Mouse (Mus musculus) fat pad, adult 2 months (tissue): ENCODE results near the gene Psd.

Experiments used
- DNase-seq: peaks from one replicate; pipeline ENCODE4 v3.0.0-alpha.2; 2011; ENCODE audit warnings: low read depth, low spot score; ENCODE audit errors: extremely low read depth

Psd gene

DNA sequence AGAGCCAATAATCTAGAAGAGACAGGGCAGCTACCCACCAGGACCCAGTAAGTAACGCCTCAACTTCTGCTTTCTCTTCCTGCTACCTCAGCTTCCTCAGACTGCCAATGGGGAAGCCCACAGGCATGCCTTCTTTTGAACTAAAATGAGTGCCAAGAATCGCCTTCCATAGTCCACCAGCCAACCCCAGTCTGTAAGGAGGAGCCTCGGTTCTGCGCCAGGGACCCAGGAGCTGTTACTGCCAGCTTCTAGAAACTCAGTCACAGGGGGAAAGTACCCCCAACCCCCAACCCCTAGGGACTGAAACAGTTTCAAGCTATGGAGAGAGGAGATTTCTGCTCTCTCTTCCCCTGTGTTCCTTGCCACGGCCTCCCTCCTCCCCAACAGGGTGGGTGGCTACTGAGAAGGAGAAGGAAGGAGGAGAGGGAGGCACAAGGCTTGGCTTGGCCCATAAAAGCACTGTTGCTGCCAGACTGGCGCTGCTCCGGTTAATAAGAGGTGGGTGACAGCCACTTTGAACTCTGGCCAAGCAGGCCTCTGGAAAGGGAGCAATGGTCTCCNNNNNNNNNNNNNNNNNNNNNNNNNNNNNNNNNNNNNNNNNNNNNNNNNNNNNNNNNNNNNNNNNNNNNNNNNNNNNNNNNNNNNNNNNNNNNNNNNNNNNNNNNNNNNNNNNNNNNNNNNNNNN is 12.5 kb upstream of the Psd start:
- no peak for DNase-seq

DNA sequence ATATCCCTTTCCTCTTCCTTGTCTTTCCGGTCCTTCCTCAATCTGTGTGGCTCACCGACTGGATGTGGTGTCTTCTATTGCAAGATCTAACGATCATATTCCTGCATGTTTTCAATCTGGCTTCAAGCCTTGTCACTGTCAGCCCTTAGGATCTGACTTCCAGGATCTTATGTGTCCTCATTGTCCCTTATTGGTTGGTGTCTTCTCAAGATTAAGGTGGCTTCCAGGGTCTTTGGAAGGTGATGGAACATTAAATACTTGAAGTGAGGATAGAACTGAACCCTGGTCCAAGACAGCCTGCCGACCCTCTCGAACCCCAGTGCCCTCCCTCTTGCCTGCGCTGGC is 12.0 kb upstream of the Psd start:
- no peak for DNase-seq

DNA sequence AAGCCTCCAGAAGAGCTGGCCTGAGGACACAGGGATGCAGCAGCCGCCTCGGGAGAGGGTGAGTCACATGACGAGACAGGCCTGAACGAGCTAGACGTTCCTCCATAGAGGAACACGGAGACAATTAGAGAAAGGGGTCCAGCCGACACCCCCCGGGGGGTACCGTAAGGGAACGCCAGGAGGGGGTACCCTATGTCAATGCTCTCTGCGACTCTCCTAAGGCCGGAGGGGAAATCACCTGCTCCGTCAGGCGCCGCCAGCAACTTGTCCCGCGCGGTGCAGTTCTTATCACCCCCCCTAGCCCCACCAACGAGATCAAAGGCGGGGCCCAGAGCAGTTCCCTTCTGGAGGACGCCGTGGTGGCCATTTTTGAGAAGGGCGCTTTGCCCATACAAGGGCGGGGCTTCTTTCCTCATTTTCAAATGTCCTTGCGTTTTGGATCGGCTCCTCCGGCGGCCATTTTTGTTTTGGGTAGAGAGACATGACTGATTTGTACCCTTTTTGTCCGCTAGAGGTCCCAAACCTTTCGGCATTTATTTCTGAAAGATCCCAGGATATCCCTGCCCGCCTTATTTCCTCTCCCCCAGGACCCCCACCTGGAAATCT is 11.5 kb upstream of the Psd start, which contains the start of gene Cuedc2:
TSS of gene Cuedc2 (minus strand) at position 372 of the 606 bp plus-strand sequence.
- peak; percentile 76 for DNase-seq

DNA sequence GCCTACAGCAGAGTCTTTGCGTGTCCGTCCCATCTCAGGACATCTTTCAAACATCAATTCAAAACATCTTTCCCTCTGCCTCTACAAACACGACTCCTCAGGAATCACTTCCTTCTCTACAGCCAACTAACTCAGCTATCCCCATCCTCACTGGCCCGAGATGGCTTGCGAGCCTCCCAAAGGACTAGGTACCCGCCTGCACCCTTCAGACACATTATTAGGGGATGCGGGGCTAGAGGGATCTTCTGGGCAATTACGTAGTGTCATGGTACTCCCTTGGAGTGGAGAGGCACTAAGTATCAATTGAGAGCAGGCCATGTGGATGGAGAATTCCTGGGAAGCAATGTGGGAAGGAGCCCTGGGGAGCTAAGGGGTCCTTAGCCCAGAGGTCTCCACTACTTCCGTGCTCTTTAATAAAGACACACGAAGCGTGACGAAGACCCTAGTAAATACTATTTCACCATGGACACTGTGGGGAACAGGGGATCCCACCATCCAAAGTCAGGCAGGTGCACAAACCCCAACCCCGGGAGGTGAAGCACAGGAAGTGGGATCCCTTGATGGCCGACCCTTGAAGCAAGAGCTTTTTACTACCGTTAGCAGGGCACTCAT is 10.9 kb upstream of the Psd start:
- DNase-seq = no peak

DNA sequence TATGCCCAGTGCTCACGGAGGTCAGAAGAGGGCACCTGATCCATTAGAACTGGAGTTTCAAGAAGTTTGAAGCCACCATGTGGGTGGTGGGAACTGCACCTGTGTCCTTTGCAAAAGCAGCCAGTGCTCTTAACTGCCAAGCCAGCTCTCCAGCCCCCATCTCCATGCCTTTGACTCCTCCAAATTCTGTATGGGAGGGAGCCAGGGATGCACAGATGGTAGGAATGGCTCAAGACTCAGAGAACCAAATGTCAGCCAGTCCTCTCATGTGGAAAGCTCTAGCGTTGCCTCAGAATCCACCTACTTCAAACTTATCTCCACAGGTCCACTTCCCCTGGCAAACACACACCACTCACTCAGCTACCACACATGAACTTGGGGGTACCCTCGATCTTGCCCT is 7.0 kb upstream of the Psd start:
- DNase-seq = no peak

DNA sequence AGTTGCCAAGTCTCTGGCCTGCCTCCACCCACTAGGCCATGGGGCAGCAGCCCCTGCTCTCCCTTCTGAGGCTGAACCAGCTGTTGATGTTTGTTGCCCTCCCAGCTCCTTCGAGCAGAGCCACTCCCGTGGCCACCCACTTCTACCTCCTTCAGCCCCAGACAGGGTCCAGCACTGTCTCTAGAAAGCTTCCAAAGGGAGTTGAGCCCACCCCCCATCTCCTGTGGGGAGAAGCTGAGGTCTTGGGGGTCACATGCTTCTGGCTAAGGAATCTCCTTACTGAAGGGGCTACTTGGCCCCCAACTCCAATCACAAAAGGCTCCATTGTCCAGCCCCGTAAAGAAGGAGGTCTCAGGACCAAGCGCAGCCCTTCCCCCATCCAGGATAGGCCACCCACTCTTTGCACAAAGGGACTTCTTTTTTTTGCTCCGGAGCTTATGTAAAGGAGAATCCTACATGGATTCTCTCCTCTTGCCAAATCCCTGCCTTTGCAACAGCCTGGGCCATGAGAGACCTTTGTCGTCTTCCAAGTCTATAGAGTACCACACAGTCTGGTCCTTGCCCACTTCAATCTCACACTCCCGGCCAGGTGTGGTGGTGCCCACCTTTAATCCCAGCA is 5.9 kb upstream of the Psd start:
- no peak for DNase-seq

DNA sequence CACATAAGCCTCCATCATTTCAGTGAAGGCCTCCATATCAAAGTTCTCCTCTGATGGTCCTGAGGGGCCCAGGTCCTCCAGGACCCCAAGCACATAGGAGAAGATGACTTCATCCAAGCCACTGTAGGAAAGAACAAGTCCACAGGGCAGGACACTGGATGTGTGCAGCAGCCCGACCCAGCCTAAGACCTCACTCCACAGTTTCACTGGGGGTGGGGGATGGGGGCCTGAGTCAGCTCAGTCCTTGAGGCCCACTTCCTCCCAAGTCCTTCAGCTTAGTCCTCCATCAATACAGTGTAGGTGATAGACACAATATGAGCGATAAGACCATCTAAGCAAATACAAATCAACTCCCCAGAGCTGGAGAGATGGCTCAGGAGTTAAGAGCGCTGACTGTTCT is 5.0 kb upstream of the Psd start:
- no peak for DNase-seq

DNA sequence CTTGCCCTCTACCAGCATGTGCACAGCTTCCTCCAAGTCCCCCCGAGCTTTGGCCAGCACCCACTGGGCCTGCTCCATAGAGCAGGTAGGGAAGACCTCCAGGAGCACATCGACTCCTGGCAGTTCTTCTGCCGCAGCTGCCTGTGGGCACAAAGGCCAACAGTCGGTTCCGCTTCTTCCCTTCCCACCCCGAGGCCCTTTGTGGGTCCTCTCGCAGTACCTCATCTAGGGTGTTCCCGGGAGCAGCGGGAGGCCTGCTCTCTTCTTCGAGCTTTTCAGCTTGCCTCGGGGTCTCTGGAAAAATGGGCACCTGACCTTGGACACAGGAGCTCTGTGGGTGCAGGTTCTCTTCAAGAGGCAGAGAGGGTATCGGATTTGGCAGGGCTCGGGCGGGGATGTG is 4.4 kb upstream of the Psd start:
- no peak for DNase-seq

DNA sequence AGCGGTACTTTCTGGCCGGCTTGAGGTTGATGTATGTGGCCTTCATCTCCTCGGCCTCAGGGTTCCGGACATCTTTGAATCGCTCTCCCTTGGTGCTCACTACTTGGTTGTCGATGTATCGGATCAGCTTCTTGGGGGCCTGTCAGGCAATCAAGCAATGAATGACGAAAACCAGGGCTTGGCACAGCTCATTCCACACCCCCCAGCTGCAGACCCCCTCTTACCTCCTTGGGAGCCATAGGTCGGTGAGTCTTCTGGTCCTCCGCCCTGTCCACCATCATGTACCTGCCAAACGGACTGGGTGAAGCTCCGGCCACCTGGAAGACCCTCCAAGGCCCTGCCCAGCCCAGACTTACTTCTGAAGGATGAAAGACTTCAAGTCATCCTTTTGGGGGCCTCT is 3.7 kb upstream of the Psd start:
- no peak for DNase-seq

DNA sequence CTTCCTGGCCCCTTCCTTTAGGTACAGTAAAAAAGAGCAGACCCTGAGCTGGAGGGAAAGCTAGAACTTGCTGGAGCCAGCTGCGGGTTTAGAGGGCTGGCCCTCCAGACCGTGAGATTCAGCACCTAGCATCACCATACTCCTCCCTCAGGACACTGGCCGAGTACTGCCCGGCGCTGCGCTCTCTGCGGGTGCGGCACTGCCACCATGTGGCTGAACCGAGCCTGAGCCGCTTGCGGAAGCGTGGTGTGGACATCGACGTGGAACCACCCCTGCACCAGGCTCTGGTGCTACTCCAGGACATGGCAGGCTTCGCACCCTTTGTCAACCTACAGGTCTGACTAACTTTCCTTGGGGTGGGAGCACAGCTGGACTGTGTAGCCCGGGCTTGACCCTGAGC is 3.0 kb upstream of the Psd start:
- no peak for DNase-seq

DNA sequence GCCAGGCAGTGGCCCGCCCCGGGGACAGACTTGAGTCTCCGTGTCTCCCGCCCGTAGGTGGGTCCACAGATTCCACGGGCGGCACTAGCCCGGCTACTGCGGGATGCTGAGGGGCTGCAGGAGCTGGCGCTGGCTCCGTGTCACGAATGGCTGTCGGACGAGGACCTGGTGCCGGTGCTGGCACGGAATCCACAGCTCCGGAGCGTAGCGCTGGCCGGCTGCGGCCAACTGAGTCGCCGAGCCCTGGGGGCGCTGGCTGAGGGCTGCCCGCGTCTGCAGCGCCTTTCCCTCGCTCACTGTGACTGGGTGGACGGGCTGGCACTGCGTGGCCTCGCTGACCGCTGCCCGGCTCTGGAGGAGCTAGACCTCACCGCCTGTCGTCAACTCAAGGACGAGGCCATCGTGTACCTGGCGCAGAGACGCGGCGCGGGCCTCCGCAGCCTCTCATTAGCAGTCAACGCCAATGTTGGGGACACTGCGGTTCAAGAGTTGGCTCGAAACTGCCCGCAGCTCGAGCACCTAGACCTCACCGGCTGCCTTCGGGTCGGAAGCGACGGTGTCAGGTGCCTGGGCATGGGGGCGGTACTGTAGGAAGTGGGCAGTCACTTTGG is 2.2 kb upstream of the Psd start:
- no peak for DNase-seq

DNA sequence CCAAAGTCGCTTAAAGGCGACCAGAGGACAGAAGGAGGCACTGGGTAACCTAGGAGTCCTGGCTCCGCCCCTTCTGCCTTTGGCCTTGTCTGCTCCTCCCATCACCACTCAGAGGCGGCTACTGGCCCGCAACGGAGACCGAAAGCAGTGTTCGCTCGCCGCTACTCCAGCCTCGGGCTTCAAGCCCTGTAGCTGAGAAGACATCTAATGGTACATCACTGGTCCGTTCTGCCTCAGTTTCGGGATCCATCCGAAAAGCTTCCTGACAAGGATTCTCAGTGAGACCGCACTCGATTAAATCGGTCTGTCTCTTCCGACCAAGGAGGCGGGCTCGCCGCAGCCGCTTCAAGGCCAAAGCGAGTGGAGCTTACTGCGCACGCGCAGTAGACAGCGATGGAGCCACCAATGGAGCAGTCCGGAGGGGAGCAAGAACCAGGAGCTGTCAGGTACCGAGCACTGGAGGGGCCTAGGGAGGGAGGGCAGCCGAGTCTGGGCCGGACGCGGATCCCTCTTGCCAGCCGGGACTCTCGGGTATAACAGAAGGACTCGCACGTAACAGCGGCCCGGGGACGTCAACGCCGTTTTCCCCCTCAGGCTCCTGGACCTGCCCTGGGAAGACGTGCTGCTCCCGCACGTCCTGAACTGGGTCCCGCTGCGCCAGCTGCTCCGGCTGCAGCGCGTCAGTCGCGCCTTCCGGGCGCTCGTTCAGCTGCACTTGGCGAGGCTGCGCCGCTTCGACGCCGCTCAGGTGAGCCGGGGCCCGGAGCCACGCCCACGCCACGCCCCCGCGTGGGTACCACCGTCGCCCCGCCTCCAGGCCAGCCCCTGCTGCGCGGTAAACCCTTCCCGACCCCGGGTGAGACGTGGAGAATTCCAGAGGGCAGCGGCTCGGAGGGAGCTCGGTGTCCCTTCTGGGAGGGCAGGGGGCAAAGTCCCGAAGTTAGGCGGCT is 1.4 kb upstream of the Psd start, which contains the start of gene Fbxl15:
TSS of gene Fbxl15 (plus strand) at position 104 of the 950 bp plus-strand sequence.
- DNase-seq = no peak

DNA sequence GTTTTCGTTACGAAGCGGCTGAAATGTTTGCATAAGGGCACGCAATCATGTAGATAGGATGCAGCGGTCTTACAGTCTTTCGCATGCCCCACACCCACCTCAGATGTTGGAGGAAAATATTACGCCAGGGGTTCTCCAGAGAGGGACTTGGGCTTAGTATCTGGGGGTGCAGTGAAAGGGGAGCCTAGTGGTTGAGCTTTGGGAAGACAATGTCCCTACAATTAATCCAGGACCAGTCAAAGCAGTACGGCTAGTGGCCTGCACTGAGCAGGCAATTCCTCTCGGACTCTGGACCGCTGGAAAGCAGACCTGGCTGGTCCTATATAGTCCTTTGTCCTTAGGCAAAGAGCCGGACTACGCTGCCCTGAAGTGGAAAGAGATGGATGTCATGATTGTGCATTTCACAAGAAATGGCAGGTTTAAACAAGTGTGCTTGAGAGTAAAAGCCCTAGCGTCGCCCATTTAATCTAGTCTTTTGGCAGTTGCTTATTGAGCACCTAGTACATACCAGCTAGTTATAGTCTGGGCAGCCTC is 642 bp upstream of the Psd start:
- no peak for DNase-seq

DNA sequence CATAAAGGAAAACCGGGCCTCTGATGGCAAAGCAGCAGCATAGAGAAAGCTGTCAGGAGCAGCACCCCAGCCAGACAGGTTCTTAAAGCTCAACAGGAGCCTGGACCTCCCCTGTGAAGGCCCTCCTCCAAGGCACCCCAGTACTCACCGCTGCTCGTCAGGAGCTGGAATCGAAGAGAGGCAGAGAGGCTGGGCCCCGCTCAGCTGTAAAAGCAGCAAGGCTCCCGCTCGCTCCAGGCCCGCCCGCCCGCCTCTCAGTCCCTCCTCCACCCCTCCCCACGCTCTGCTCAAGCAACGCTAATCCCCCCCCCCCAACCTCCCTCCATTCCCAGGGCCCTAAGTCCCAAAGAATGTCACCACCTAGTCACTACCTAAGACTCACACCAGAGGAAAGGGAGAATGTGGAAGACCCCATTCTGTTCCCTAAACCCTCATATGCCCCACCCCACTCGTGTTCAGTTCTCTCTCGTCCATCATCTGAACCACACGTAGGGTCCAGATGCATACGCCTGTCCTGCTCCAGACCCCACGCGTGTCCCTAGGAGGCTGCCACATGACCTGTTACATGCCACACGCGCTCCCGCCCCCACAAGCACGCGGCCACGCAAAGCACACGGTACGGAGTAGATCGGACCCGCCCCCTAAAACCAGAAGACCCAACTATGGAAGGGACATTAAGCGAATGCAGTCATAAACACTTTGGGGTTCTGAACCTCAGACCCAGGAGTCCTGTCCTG is 769 bp downstream of the Psd start:
- DNase-seq = no peak

DNA sequence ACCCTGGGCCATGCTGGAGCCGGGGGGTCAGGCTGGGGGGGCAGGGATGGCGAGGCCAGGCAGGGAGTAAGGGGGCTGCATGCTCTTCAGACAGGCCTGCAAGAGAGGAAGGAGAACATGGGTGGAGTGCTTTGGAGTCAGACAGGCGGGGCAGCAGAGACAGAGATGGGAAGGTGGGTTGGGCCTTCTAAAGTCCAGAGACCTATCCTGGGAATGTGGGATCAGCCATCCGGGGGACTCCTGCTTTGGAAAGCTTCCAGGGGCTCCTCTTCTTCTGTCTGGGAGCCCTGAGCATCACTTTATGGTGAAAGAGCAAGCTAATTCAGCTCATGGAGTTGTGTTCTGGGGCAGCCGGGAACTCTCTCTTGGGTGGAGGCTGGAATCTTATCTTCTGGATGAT is 2.0 kb downstream of the Psd start:
- DNase-seq = no peak

DNA sequence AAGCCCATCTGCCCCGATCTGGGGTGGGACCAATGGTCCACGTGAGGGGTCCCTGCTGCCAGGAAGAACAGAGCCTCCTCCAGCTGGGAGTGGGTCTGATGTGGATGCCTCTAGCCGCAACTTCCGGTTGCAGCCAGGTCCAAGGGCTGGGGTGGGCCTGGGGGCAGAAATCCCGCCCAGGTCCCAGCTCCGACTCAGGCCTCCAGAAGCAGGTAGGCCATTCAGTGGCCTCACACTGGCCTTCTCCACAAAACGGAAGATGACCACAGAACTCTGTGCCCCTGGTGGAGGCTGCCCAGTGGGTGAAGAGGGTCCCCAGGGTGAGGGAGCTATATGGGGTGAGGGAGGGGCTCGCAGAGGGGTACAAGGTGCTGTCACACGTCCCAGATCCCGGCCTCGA is 2.6 kb downstream of the Psd start:
- DNase-seq = no peak

DNA sequence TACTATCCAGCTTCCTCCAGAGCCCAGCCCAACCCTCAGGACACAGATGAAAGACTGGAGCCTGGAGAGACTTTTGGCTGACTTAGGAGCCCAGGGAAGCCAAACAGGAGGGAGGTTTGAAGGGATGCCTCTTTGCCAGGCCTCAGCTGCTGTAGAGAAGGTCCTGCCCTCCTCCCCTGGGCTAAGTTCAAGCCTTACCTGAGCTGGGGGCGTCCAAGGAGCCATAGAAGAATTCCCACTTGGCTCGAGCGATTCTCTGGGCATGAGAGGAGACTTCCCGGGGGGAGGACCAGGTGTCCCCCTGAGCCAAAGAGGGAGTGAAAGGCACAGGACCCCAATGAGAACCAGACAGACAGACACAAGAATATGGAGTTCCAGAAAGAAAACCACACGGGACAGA is 3.2 kb downstream of the Psd start:
- no peak for DNase-seq

DNA sequence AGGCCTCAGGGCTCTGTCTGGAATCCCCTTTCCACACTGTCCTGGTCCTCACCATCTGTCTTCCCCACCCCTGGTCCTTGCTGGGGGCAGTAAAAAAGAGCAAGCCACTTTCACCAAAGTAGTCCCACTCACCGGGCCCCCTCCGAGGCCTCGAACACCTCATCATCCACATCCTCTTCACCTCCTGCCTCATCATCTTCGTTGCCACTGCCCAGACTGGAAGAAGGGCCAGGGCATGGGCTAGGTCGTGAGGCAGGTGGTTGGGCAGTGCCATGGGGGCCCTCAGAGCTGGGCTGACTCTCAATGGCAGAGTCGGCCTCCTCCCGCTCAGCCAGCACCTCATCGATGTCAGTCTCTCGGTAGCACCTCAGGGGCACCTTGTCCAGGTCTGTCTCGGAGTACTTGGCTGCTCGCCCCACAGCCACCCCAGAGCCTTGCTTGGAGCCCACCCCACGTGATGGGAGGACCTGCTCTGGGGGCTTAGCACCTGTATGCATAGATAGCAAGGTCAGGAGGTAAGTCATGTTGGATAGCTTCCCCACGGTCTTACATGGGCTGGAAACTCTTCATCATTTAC is 3.9 kb downstream of the Psd start:
- no peak for DNase-seq
